Mouse (Mus musculus) spleen, postnatal 10 days (tissue): ENCODE data around the gene Wfdc1.

ENCODE experiments used
- DNase-seq, 2 experiments: peaks; one replicate each; pipeline ENCODE4 v3.0.0; 2021 to 2022; ENCODE audit warnings: low spot score in 2 of 2

Gene Wfdc1

GRCm38 (mm10) chr8:119666219-119666951, at the start of gene Wfdc1:
TSS of gene Wfdc1 (plus strand) at chr8:119666365.
- DNase-seq, result no peak

DNA sequence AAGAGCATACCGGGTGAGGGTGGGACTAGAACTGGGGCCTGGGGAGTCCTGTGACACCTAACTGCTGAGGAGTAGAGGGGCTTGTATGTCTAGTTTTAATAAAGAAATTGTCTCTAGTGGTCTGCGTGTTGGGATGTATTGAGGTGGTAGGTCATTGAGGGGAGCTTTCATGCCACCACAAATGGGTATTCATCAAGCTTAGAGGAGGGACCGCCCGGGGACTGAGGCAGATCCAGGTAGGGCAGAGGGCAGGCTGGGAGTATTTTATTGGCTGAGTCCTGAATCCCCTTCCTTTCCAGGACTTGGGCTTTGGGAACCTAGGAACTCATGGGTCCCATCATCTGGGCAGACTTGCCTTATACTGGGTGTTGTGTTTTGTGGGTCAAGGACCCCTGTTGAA, 49.4 kb upstream of the Wfdc1 start:
- DNase-seq, result no peak

- no peak for DNase-seq
Measured at GRCm38 (mm10) chr8:119617586-119617985, 48.6 kb upstream of the Wfdc1 start.

GRCm38 (mm10) chr8:119618887-119619286, 47.3 kb upstream of the Wfdc1 start:
- no peak for DNase-seq

GRCm38 (mm10) chr8:119620116-119620840, 45.9 kb upstream of the Wfdc1 start:
- DNase-seq, result no peak

DNA sequence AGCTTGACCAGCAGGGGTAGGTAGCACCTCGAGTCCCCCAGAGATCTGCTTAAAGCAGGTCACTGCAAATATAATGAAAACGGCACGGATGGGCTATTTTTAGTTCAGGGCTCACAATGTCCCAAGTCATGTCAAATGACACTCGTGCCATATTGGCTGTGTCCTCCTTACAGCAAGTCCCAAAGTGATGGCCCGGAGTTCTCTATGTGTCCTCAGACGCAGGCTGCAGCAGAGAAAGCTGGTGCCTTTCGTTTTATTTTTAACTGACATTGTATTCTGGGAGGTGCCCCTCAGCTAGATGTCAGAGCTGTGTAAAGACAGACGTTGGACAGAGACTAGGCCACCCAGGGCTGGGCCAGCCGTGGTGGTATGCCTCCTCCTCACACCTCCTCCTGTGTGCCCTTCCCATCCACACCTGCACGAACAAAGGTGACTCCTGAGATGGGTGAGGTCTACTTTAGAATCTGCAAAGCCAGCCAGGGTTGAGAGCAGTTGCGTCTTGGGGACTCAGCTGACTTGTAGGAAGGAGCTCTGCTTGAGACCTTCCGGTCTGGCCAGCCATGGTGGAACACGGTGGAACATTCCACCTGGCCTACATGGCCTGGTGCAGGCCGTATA, 45.2 kb upstream of the Wfdc1 start:
- no peak for DNase-seq

- no peak for DNase-seq
Measured at GRCm38 (mm10) chr8:119622555-119622954, 43.6 kb upstream of the Wfdc1 start.

GRCm38 (mm10) chr8:119623061-119623460, 43.1 kb upstream of the Wfdc1 start:
- no peak for DNase-seq

- no peak for DNase-seq
Measured at GRCm38 (mm10) chr8:119623744-119624143, 42.4 kb upstream of the Wfdc1 start.

DNA sequence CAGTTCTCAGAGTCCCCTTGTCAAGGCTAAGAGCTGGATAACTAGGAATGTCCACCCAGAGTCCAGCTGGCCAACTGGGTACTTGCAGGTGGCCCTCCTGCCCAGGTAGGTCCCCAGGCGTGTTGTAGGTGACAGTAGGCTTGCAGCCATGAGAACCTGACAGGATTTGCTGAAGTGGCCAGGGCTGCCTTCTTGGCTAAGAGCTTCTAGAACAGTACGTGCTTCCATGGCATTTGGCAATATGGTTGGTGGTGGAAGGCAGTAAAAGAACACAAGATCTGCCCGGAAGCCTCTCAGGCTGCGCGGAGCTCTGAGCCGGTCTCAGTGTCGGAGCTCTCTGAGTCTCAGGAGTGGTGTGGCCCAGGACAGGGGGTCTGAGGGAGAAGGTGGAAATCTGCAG, 41.2 kb upstream of the Wfdc1 start:
- no peak for DNase-seq

- DNase-seq, result no peak
Measured at GRCm38 (mm10) chr8:119625788-119626187, 40.4 kb upstream of the Wfdc1 start.

DNA sequence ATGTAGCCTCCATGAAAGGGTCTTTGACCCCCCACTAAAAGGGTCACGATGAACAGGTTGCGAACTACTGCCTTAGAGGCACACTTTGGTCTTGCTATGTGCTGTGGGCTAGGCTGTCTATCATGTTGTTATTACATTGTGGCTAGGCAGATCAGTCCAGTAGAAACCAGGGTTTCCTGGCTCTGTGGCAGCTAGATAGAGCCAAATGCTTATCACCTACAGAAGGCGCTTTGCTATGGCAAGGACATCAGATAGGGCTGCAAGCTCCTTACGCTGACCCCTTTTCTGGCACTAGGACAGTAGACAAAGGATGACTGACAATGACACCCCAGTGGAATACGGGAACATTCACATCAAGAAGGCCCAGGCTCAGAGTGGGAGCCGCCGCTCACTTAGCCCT, 39.0 kb upstream of the Wfdc1 start:
- DNase-seq, result no peak

GRCm38 (mm10) chr8:119627613-119628359, 38.4 kb upstream of the Wfdc1 start:
- no peak for DNase-seq

- no peak for DNase-seq
Measured at GRCm38 (mm10) chr8:119630841-119631240, 35.3 kb upstream of the Wfdc1 start.

DNA sequence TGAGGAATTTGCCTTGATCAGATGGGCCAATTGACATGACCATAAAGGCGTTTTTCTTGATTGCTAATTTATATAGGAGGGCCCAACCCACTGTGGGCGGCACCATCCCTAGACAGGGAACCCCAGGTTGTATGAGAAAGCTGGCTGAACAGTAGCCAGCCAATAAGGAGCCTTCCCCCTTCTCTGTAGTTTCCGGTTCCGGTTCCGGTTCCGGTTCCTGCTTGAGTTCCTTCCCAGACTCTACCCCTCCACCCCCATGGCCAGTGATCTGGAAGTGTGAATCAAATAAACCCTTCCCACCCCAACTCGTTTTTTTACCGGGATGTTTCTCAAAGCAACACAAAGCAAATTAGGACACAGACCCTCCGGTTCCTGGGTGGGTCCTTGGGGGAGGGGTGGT, 33.9 kb upstream of the Wfdc1 start:
- DNase-seq, result no peak

DNA sequence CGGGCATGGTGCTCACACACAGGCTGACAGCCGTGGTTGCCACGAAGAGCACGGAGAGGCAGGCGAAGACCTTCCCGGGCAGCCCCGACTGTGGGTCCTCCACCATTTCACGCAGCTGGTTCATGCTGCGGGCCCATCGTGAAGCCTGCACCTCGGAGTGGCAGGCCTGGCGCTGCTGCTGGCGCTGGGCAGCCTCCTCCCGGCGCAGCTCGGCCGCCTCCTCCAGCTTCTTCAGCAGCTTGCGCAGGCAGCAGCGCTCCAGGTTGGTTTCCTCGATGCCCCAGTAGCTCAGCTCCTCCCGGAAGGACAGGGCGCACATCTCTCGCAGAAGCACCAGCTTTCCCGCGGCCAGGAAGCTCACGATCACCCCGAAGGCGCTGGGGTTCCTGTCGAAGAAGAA, 33.3 kb upstream of the Wfdc1 start:
- DNase-seq, result no peak

DNA sequence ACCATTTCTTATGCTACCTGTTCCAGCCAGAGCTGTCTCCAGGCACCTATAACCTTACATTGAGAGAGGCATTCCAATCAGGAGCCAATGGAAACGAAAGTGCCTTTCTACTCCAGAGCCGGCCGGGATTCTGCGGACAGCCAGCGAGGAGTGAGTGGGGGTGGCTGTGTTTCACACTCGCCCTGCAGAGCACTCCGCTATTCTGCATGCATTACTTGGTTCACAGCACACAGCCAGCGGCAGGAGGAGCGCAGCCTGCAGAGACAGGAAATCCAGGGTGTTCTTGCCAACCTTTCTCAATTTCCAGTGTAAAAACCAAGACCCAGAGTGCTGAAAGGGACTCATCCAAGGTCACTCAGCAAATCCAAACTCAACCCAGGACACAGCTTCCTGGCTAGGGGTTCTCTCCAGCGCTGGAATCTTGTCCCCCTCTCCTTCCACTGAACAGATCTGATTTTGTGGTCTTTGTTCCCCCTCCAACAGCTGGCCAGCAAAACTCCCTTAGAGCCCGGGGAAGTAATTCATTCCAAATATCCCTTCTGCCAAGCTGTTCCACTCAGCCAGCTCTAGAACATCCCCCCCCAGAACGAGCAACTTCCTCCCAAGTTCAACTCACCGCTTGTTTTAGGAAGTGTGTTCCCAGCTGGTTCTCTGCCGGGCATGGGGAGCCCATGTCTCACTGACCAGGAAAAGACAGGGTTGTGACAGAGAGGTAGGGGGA, 31.4 kb upstream of the Wfdc1 start:
- no peak for DNase-seq

DNA sequence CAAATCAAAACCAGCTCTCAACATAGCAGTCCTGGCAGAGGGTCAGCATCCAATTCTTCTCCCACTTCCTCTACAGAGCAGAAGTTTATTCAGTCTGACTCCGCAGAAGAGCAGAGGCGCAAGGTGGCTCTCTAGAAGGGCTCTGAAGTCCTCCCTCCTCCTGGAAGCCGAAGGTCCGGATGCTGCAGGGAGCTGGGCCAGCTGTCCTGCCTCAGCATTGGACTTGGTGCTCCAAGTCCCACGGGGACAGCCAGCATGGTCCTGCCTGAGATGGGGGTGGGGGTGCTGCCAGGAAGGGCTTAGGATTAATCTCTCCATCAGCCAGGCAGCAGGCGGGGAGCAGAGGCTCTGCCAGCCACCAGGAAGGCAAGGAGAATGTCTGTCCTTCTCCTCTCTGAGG, 30.8 kb upstream of the Wfdc1 start, which contains the start of gene Kcng4:
TSS of gene Kcng4 (minus strand) at position 303 of the 400 bp plus-strand sequence.
- DNase-seq, result no peak

GRCm38 (mm10) chr8:119635958-119636357, 30.2 kb upstream of the Wfdc1 start:
- DNase-seq, result no peak

DNA sequence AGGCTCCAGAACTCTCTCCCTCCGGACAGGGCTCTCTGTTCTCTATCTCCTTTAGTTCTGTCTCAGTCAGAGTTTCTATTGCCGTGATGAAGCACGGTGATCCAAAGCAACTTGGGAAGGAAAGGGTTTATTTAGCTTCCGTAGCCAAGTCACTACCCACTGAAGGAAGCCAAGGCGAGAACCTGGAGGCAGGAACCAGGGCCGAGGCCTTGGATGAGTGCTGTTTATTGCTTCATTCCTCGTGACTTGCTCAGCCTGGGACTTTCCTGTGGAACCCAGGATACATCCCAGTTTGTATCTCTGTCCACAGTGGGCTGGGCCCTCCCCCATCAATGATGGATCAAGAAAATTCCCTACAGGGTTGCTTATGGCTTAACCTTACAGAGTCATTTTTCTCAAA, 29.4 kb upstream of the Wfdc1 start:
- no peak for DNase-seq

- no peak for DNase-seq
Measured at GRCm38 (mm10) chr8:119637381-119637780, 28.8 kb upstream of the Wfdc1 start.
